Mouse (Mus musculus): ENCODE measurements around the gene Zfp3. TPM values are rescaled to one million over a fixed set of nuclear protein-coding genes. Genes with fewer than 3 reads are reported as not detected.

The Zfp3 gene
- total RNA-seq, 1 experiment, result 2.1 TPM

- TF ChIP-seq MAFK (IDR thresholded peaks at IDR 0.05; ENCODE audit: insufficient read depth, low read depth, low read length) (no peak), ZNF384 (IDR thresholded peaks at IDR 0.05; ENCODE audit: low read depth, low read length) (no peak), HCFC1 (IDR thresholded peaks at IDR 0.05; ENCODE audit: borderline replicate concordance, insufficient read depth, low read length) (no peak), ZC3H11A (IDR thresholded peaks at IDR 0.05; ENCODE audit: borderline replicate concordance, low read depth, low read length) (no peak), CHD2 (IDR thresholded peaks at IDR 0.05; ENCODE audit: low read depth, low read length) (no peak)
- Histone ChIP-seq H3K36me3 (ENCODE audit: control insufficient read depth, insufficient read depth, low read length, poor library complexity, severe bottlenecking) (no peaks in the 10 kb centered on the region), H3K9ac (ENCODE audit: insufficient read depth, low read depth, low read length, poor library complexity, severe bottlenecking) (no peak overlapping the region), H3K4me1 (ENCODE audit: control insufficient read depth in 2 of 2, insufficient read depth in 2 of 2, low read length in 2 of 2, poor library complexity in 1 of 2) (peaks cover 0 to 2% of the 10 kb centered on the region in 2 experiments; a peak in 1 of 4 replicates), H3K9me3 (ENCODE audit: control insufficient read depth, insufficient read depth, low read depth, low read length) (no peaks in the 10 kb centered on the region), H3K27ac (ENCODE audit: insufficient read depth, low read depth, low read length, poor library complexity, severe bottlenecking) (no peak overlapping the region), H3K4me3 (ENCODE audit: insufficient read depth in 1 of 2, low read depth in 1 of 2, low read length in 2 of 2, poor library complexity in 1 of 2, severe bottlenecking in 1 of 2) (no peak overlapping the region)
- in situ Hi-C loops (cut with MboI; ENCODE audit: low sequenced_read_pairs in 2 of 2, unreplicated experiment in 2 of 2), result no loop called here
- DNase-seq (ENCODE audit: low read depth, low spot score), result no peak
These were observed 21.2 kb upstream of the Zfp3 start for GRCm38 (mm10) chr11:70742581-70743459.

GRCm38 (mm10) chr11:70745636-70746035, 18.4 kb upstream of the Zfp3 start:
- Histone ChIP-seq H3K4me1 (ENCODE audit: control insufficient read depth in 2 of 2, insufficient read depth in 2 of 2, low read length in 2 of 2, poor library complexity in 1 of 2) (no peaks in the 10 kb centered on the region), H3K9me3 (ENCODE audit: control insufficient read depth, insufficient read depth, low read depth, low read length) (no peaks in the 10 kb centered on the region), H3K36me3 (ENCODE audit: control insufficient read depth, insufficient read depth, low read length, poor library complexity, severe bottlenecking) (no peaks in the 10 kb centered on the region), H3K9ac (ENCODE audit: insufficient read depth, low read depth, low read length, poor library complexity, severe bottlenecking) (no peak overlapping the region), H3K4me3 (ENCODE audit: insufficient read depth in 1 of 2, low read depth in 1 of 2, low read length in 2 of 2, poor library complexity in 1 of 2, severe bottlenecking in 1 of 2) (no peak overlapping the region), H3K27ac (ENCODE audit: insufficient read depth, low read depth, low read length, poor library complexity, severe bottlenecking) (no peak overlapping the region)
- in situ Hi-C loops (cut with MboI; ENCODE audit: low sequenced_read_pairs in 2 of 2, unreplicated experiment in 2 of 2), result no loop called here
- DNase-seq (ENCODE audit: low read depth, low spot score), result no peak
- no peak for TF ChIP-seq MAFK (IDR thresholded peaks at IDR 0.05; ENCODE audit: insufficient read depth, low read depth, low read length)
- TF ChIP-seq CHD2 (IDR thresholded peaks at IDR 0.05; ENCODE audit: low read depth, low read length), result no peak
- TF ChIP-seq ZC3H11A (IDR thresholded peaks at IDR 0.05; ENCODE audit: borderline replicate concordance, low read depth, low read length), result no peak
- TF ChIP-seq HCFC1 (IDR thresholded peaks at IDR 0.05; ENCODE audit: borderline replicate concordance, insufficient read depth, low read length), result no peak
- TF ChIP-seq ZNF384 (IDR thresholded peaks at IDR 0.05; ENCODE audit: low read depth, low read length), result no peak

- H3K9me3 ChIP-seq (ENCODE audit: control insufficient read depth, insufficient read depth, low read depth, low read length), result no peaks in the 10 kb centered on the region
- no peak overlapping the region for H3K27ac ChIP-seq (ENCODE audit: insufficient read depth, low read depth, low read length, poor library complexity, severe bottlenecking)
- H3K9ac ChIP-seq (ENCODE audit: insufficient read depth, low read depth, low read length, poor library complexity, severe bottlenecking), result no peak overlapping the region
- H3K4me3 ChIP-seq (ENCODE audit: insufficient read depth in 1 of 2, low read depth in 1 of 2, low read length in 2 of 2, poor library complexity in 1 of 2, severe bottlenecking in 1 of 2), result no peak overlapping the region
- TF ChIP-seq CHD2 (IDR thresholded peaks at IDR 0.05; ENCODE audit: low read depth, low read length) (no peak), ZNF384 (IDR thresholded peaks at IDR 0.05; ENCODE audit: low read depth, low read length) (no peak), HCFC1 (IDR thresholded peaks at IDR 0.05; ENCODE audit: borderline replicate concordance, insufficient read depth, low read length) (no peak), ZC3H11A (IDR thresholded peaks at IDR 0.05; ENCODE audit: borderline replicate concordance, low read depth, low read length) (no peak), MAFK (IDR thresholded peaks at IDR 0.05; ENCODE audit: insufficient read depth, low read depth, low read length) (no peak)
- H3K36me3 ChIP-seq (ENCODE audit: control insufficient read depth, insufficient read depth, low read length, poor library complexity, severe bottlenecking), result no peaks in the 10 kb centered on the region
- in situ Hi-C loops (cut with MboI; ENCODE audit: low sequenced_read_pairs in 2 of 2, unreplicated experiment in 2 of 2), result no loop called here
- DNase-seq (ENCODE audit: low read depth, low spot score), result no peak
- H3K4me1 ChIP-seq (ENCODE audit: control insufficient read depth in 2 of 2, insufficient read depth in 2 of 2, low read length in 2 of 2, poor library complexity in 1 of 2), result no peaks in the 10 kb centered on the region
These were observed 16.0 kb upstream of the Zfp3 start for GRCm38 (mm10) chr11:70747876-70748545.

- no peaks in the 10 kb centered on the region for H3K9me3 ChIP-seq (ENCODE audit: control insufficient read depth, insufficient read depth, low read depth, low read length)
- in situ Hi-C loops (cut with MboI; ENCODE audit: low sequenced_read_pairs in 2 of 2, unreplicated experiment in 2 of 2), result loop anchor here in 1 of 2 experiments (10.0 kb wide), 1 partner anchor 128 kb away; no protein-coding TSS in a partner anchor
- TF ChIP-seq ZNF384 (IDR thresholded peaks at IDR 0.05; ENCODE audit: low read depth, low read length) (no peak), ZC3H11A (IDR thresholded peaks at IDR 0.05; ENCODE audit: borderline replicate concordance, low read depth, low read length) (no peak), CHD2 (IDR thresholded peaks at IDR 0.05; ENCODE audit: low read depth, low read length) (no peak), HCFC1 (IDR thresholded peaks at IDR 0.05; ENCODE audit: borderline replicate concordance, insufficient read depth, low read length) (no peak), MAFK (IDR thresholded peaks at IDR 0.05; ENCODE audit: insufficient read depth, low read depth, low read length) (no peak)
- H3K4me1 ChIP-seq (ENCODE audit: control insufficient read depth in 2 of 2, insufficient read depth in 2 of 2, low read length in 2 of 2, poor library complexity in 1 of 2), result peaks cover 0 to 6% of the 10 kb centered on the region in 2 experiments; a peak in 2 of 4 replicates
- H3K4me3 ChIP-seq (ENCODE audit: insufficient read depth in 1 of 2, low read depth in 1 of 2, low read length in 2 of 2, poor library complexity in 1 of 2, severe bottlenecking in 1 of 2), result no peak overlapping the region
- H3K36me3 ChIP-seq (ENCODE audit: control insufficient read depth, insufficient read depth, low read length, poor library complexity, severe bottlenecking), result no peaks in the 10 kb centered on the region
- no peak overlapping the region for H3K27ac ChIP-seq (ENCODE audit: insufficient read depth, low read depth, low read length, poor library complexity, severe bottlenecking)
- no peak overlapping the region for H3K9ac ChIP-seq (ENCODE audit: insufficient read depth, low read depth, low read length, poor library complexity, severe bottlenecking)
- DNase-seq (ENCODE audit: low read depth, low spot score), result no peak
These were observed 11.5 kb upstream of the Zfp3 start for GRCm38 (mm10) chr11:70752337-70753017.
